Mouse (Mus musculus) cerebellum, adult 2 months (tissue): Measurements from ENCODE around the gene Slc13a2. TPM values are rescaled to one million over a fixed set of nuclear protein-coding genes. Genes with fewer than 3 reads are reported as not detected.
A peak's percentile ranks its signal among the peaks of the same experiment; 100 is the strongest.

Experiments used
- DNase-seq, 2 experiments: peaks; one replicate each; pipeline ENCODE4 v3.0.0; 2021
- H3K27ac ChIP-seq: fragments of 200-500 bp; 2 replicates; pipeline ENCODE4 v1.5.1; 2012; ENCODE audit warnings: low read length, control low read depth, inconsistent platforms; ENCODE audit not compliant: insufficient read depth
- H3K27me3 ChIP-seq: fragments of 200-500 bp; 2 replicates; pipeline ENCODE4 v1.6.1; 2012; ENCODE audit warnings: inconsistent platforms, mild to moderate bottlenecking, low read length, moderate library complexity; ENCODE audit not compliant: control insufficient read depth, insufficient read depth
- H3K4me1 ChIP-seq: fragments of 200-500 bp; 2 replicates; pipeline ENCODE4 v1.6.1; 2011; ENCODE audit warnings: low read length; ENCODE audit not compliant: control insufficient read depth, insufficient read depth
- H3K4me3 ChIP-seq: fragments of 200-500 bp; replicated peaks from 2 replicates; pipeline ENCODE3; 2011; ENCODE audit warnings: mild to moderate bottlenecking, low read depth, low read length, control low read depth; ENCODE audit not compliant: insufficient read depth
- CTCF ChIP-seq: fragments of 200-500 bp; IDR thresholded peaks from 2 replicates; pipeline ENCODE4 v1.5.1; 2011; ENCODE audit warnings: low read depth, mild to moderate bottlenecking, control low read depth, low read length, moderate library complexity, borderline replicate concordance; ENCODE audit not compliant: insufficient read depth
- POLR2A ChIP-seq: fragments of 200-500 bp; IDR thresholded peaks from 2 replicates; pipeline ENCODE4 v1.6.1; 2011; ENCODE audit warnings: low read length, control low read depth, borderline replicate concordance; ENCODE audit not compliant: insufficient read depth
- WGBS: fragments of 180-500 bp; shearing (Covaris S2); methylation state at CpG from one replicate; pipeline ENCODE4 v1.1.7; 2018; 5-methylcytosine and 5-hydroxymethylcytosine counted together
- polyA plus RNA-seq: library from polyadenylated mRNA; depleted of rRNA; stranded (reverse); fragments of >200 nt; gene quantifications from 2 replicates; pipeline ENCODE4 v1.2.3, GENCODE M21; 2012

Gene Slc13a2
- polyA plus RNA-seq, 1 experiment: not detected

GRCm38 (mm10) chr11:78430195-78430878 lies 8.3 kb upstream of the Slc13a2 start:
- Histone ChIP-seq H3K4me3 (no peak overlapping the region), H3K27me3 (no peaks in the 10 kb centered on the region), H3K4me1 (0 out of 2 replicates have a peak, but pooled peaks cover 3% of the 10 kb centered on the region), H3K27ac (no peak overlapping the region)
- 81% methylated on average over 11 of the region's 11 CpGs for WGBS
- no peak for DNase-seq
- TF ChIP-seq CTCF (no peak), POLR2A (no peak)

GRCm38 (mm10) chr11:78428309-78428708 lies 6.3 kb upstream of the Slc13a2 start:
- Histone ChIP-seq H3K27ac (no peak overlapping the region), H3K27me3 (no peaks in the 10 kb centered on the region), H3K4me1 (peaks cover 9% of the 10 kb centered on the region), H3K4me3 (no peak overlapping the region)
- TF ChIP-seq CTCF (no peak), POLR2A (no peak)
- WGBS: 82% methylated on average over 5 of the region's 5 CpGs
- no peak for DNase-seq

GRCm38 (mm10) chr11:78427655-78428054 lies 5.6 kb upstream of the Slc13a2 start:
- Histone ChIP-seq H3K4me3 (no peak overlapping the region), H3K27ac (no peak overlapping the region), H3K4me1 (peaks cover 9% of the 10 kb centered on the region), H3K27me3 (no peaks in the 10 kb centered on the region)
- 98% methylated on average over 6 of the region's 6 CpGs for WGBS
- DNase-seq: no peak
- TF ChIP-seq POLR2A: no peak
- TF ChIP-seq CTCF: no peak

GRCm38 (mm10) chr11:78425572-78425971 lies 3.6 kb upstream of the Slc13a2 start:
- DNase-seq: no peak
- Histone ChIP-seq H3K27ac (no peak overlapping the region), H3K4me3 (no peak overlapping the region), H3K27me3 (no peaks in the 10 kb centered on the region), H3K4me1 (peaks cover 6% of the 10 kb centered on the region)
- 93% methylated on average over 1 of the region's 1 CpGs for WGBS
- TF ChIP-seq CTCF: no peak
- TF ChIP-seq POLR2A: no peak

- Histone ChIP-seq H3K4me1 (peaks cover 6% of the 10 kb centered on the region), H3K27me3 (no peaks in the 10 kb centered on the region), H3K27ac (no peak overlapping the region), H3K4me3 (no peak overlapping the region)
- DNase-seq: peak in 1 of 2 experiments; percentile 30
- 8% methylated on average over 2 of the region's 2 CpGs for WGBS
- TF ChIP-seq CTCF: no peak
- no peak for TF ChIP-seq POLR2A
Measured at GRCm38 (mm10) chr11:78424352-78424751, 2.3 kb upstream of the Slc13a2 start.

GRCm38 (mm10) chr11:78421201-78422009 lies 612 bp downstream of the Slc13a2 start:
- 62% methylated on average over 13 of the region's 13 CpGs for WGBS
- Histone ChIP-seq H3K27ac (no peak overlapping the region), H3K4me3 (no peak overlapping the region), H3K27me3 (no peaks in the 10 kb centered on the region), H3K4me1 (peaks cover 6% of the 10 kb centered on the region)
- DNase-seq: no peak
- no peak for TF ChIP-seq POLR2A
- no peak for TF ChIP-seq CTCF

- Histone ChIP-seq H3K4me3 (no peak overlapping the region), H3K27me3 (no peaks in the 10 kb centered on the region), H3K4me1 (peaks cover 7% of the 10 kb centered on the region), H3K27ac (no peak overlapping the region)
- WGBS: 89% methylated on average over 12 of the region's 12 CpGs
- TF ChIP-seq CTCF (no peak), POLR2A (no peak)
- no peak for DNase-seq
Measured at GRCm38 (mm10) chr11:78420263-78420889, 1.6 kb downstream of the Slc13a2 start.

- no peaks in the 10 kb centered on the region for H3K27me3 ChIP-seq
- peaks cover 20% of the 10 kb centered on the region for H3K4me1 ChIP-seq
- DNase-seq: no peak
- H3K27ac ChIP-seq: no peak overlapping the region
- TF ChIP-seq CTCF (no peak), POLR2A (no peak)
- WGBS: 34% methylated on average over 6 of the region's 6 CpGs
- H3K4me3 ChIP-seq: no peak overlapping the region
Measured at GRCm38 (mm10) chr11:78416854-78417253, 5.2 kb downstream of the Slc13a2 start.
